Comparison of ENCODE assay signal across 23 mouse cellular contexts in the genomic region with DNA sequence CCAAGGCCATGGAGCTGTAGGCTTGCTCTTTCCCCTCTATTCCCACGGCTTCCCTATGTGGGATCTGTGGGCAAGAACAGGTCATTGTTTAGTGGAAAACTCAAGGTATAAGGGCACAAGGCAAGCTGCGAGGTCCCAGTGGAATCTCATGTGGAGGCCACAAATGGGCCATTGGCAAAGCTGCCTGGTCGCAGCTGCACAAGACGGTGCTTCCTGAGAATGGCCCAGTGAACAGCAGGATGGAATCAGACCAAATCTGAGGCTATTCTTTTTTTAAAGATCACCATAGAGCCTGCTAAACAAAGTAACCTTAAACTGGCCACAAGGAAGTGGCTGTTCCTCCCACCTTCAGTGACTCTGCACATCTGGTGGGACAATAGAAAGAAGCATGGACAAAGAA.
DNase-seq lines count a peak whose midpoint lies in the region; ATAC-seq and TF ChIP-seq lines count a peak whose summit lies in the region.
"Had no signal": no experiment of that assay in that cellular context is flagged by ENCODE, and none has a peak within 500 bp of the region (broad histone marks: within the 10 kb centered on the region; RNA-seq: fewer than 3 reads in every experiment).

No protein-coding gene starts in this region.

- H3K4me2 ChIP-seq in heart, postnatal 0 days (ENCODE audit: low read depth, low read length): no peak overlapping the region
- no peak overlapping the region for H3K4me2 ChIP-seq in liver, embryonic 12.5 days
- no peak overlapping the region for H3K4me2 ChIP-seq in liver, postnatal 0 days (ENCODE audit: low read depth, low read length)
- H3K4me2 ChIP-seq: heart, embryonic 12.5 days; hindbrain, embryonic 12.5 days had no signal

- no peaks in the 10 kb centered on the region for H3K9me3 ChIP-seq in heart, postnatal 0 days (replicated peaks; ENCODE audit: control insufficient read depth, low read length)
- no peaks in the 10 kb centered on the region for H3K9me3 ChIP-seq in liver, embryonic 12.5 days (replicated peaks)
- H3K9me3 ChIP-seq in liver, postnatal 0 days (ENCODE audit: low read length): no peaks in the 10 kb centered on the region
- no peaks in the 10 kb centered on the region for H3K9me3 ChIP-seq in embryonic facial prominence, embryonic 10.5 days
- H3K9me3 ChIP-seq: forebrain, embryonic 10.5 days; heart, embryonic 12.5 days; hindbrain, embryonic 12.5 days had no signal

- TF ChIP-seq EP300 in heart, postnatal 0 days (IDR thresholded peaks at IDR 0.05; ENCODE audit: low read depth): no peak
- TF ChIP-seq EP300 in liver, postnatal 0 days (IDR thresholded peaks at IDR 0.05; ENCODE audit: low read depth): no peak

- H3K4me3 ChIP-seq in gastrocnemius, adult 2 months: no peak overlapping the region
- no peak overlapping the region for H3K4me3 ChIP-seq in heart, postnatal 0 days (ENCODE audit: low read depth, low read length)
- H3K4me3 ChIP-seq in liver, embryonic 12.5 days: no peak overlapping the region
- no peak overlapping the region for H3K4me3 ChIP-seq in liver, postnatal 0 days (ENCODE audit: low read depth, low read length)
- no peak overlapping the region for H3K4me3 ChIP-seq in embryonic facial prominence, embryonic 10.5 days
- H3K4me3 ChIP-seq: erythroblast, embryonic 14.5 days; forebrain, embryonic 10.5 days; heart, embryonic 12.5 days; hindbrain, embryonic 12.5 days had no signal

- no peak for TF ChIP-seq CTCF in gastrocnemius, adult 2 months (IDR thresholded peaks at IDR 0.05)
- no peak for TF ChIP-seq CTCF in heart, postnatal 0 days (IDR thresholded peaks at IDR 0.05; ENCODE audit: low read depth)
- no peak for TF ChIP-seq CTCF in liver, postnatal 0 days (IDR thresholded peaks at IDR 0.05; ENCODE audit: low read depth)

- no peak for ATAC-seq in heart, postnatal 0 days (ENCODE audit: insufficient read depth, low read depth)
- no peak for ATAC-seq in liver, embryonic 12.5 days
- no peak for ATAC-seq in liver, postnatal 0 days
- ATAC-seq: activated CD4-positive, CD25-positive, alpha-beta regulatory T cell, adult 4 months; forebrain, embryonic 14.5 days; hindbrain, embryonic 16.5 days; inflammation-experienced regulatory T-cells, adult 6 months; Patski had no signal

- no peaks in the 10 kb centered on the region for H3K27me3 ChIP-seq in heart, postnatal 0 days (ENCODE audit: control insufficient read depth, insufficient read depth, low read length)
- no peaks in the 10 kb centered on the region for H3K27me3 ChIP-seq in liver, embryonic 12.5 days (replicated peaks)
- H3K27me3 ChIP-seq in liver, postnatal 0 days (ENCODE audit: insufficient read depth, low read length): no peaks in the 10 kb centered on the region
- no peaks in the 10 kb centered on the region for H3K27me3 ChIP-seq in embryonic facial prominence, embryonic 10.5 days (replicated peaks; ENCODE audit: low read depth, poor library complexity, severe bottlenecking)
- H3K27me3 ChIP-seq: heart, embryonic 12.5 days; hindbrain, embryonic 12.5 days; Patski had no signal

- 65% methylated on average over 4 of the region's 4 CpGs for WGBS in heart, postnatal 0 days
- WGBS in liver, embryonic 12.5 days (ENCODE audit: insufficient replicate concordance): 81% methylated on average over 4 of the region's 4 CpGs
- WGBS in liver, postnatal 0 days (ENCODE audit: insufficient replicate concordance): 91% methylated on average over 4 of the region's 4 CpGs
- WGBS in embryonic facial prominence, embryonic 10.5 days: 93% methylated on average over 4 of the region's 4 CpGs

- intact Hi-C loops in gastrocnemius, adult 2 months (cut with DNase I): loop anchor here (10.0 kb wide), 1 partner anchor 270 kb away; no protein-coding TSS in a partner anchor

- H3K27ac ChIP-seq in gastrocnemius, adult 2 months: peak overlapping the region; percentile 10
- H3K27ac ChIP-seq in heart, postnatal 0 days (ENCODE audit: low read depth): 0 out of 2 replicates have a peak overlapping the region, but pooled peaks have one; percentile 21
- H3K27ac ChIP-seq in liver, embryonic 12.5 days: peak overlapping the region; percentile 32; the same call in 1 of the 2 replicates
- H3K27ac ChIP-seq in liver, postnatal 0 days (ENCODE audit: low read depth): no peak overlapping the region
- 0 out of 2 replicates have a peak overlapping the region, but pooled peaks have one; percentile 40 for H3K27ac ChIP-seq in embryonic facial prominence, embryonic 10.5 days (replicated peaks)
- H3K27ac ChIP-seq: forebrain, embryonic 10.5 days; hindbrain, embryonic 12.5 days had no signal

- no peak overlapping the region for H3K9ac ChIP-seq in heart, postnatal 0 days (replicated peaks; ENCODE audit: low read depth, low read length)
- no peak overlapping the region for H3K9ac ChIP-seq in liver, embryonic 12.5 days
- no peak overlapping the region for H3K9ac ChIP-seq in liver, postnatal 0 days (replicated peaks)
- H3K9ac ChIP-seq: heart, embryonic 12.5 days; hindbrain, embryonic 12.5 days had no signal

- peaks cover 11% of the 10 kb centered on the region; the same call in 1 of the 2 replicates for H3K4me1 ChIP-seq in heart, postnatal 0 days (ENCODE audit: control insufficient read depth, insufficient read depth)
- peaks cover 57% of the 10 kb centered on the region for H3K4me1 ChIP-seq in liver, embryonic 12.5 days
- H3K4me1 ChIP-seq in liver, postnatal 0 days (ENCODE audit: insufficient read depth): peaks cover 16% of the 10 kb centered on the region
- H3K4me1 ChIP-seq in embryonic facial prominence, embryonic 10.5 days: peaks cover 28% of the 10 kb centered on the region

- DNase-seq in gastrocnemius, adult 2 months: no peak
- DNase-seq in gastrocnemius, postnatal 10 days: no peak
- DNase-seq in heart, postnatal 0 days (ENCODE audit: low spot score): no peak
- DNase-seq in heart, adult 8-10 months (ENCODE audit: low spot score): no peak
- DNase-seq in liver, postnatal 0 days: no peak
- DNase-seq in embryonic facial prominence, embryonic 10.5 days (ENCODE audit: low spot score): no peak
- no peak for DNase-seq in MN1 (ENCODE audit: low spot score)
- DNase-seq: adrenal gland, postnatal 14 days; cerebellum, adult 18-20 months; cerebellum, adult 9-11 months; cerebellum, postnatal 36 days; gastrocnemius, postnatal 25 days; heart, postnatal 4 days had no signal

- peaks cover 3% of the 10 kb centered on the region for H3K36me3 ChIP-seq in heart, postnatal 0 days (replicated peaks; ENCODE audit: control insufficient read depth, insufficient read depth, low read length)
- peaks cover 29% of the 10 kb centered on the region for H3K36me3 ChIP-seq in liver, embryonic 12.5 days
- H3K36me3 ChIP-seq in liver, postnatal 0 days (replicated peaks; ENCODE audit: insufficient read depth, low read length): peaks cover 5% of the 10 kb centered on the region; the same call in 1 of the 2 replicates
- H3K36me3 ChIP-seq in embryonic facial prominence, embryonic 10.5 days (replicated peaks): peaks cover 18% of the 10 kb centered on the region
- H3K36me3 ChIP-seq: heart, embryonic 12.5 days had no signal
